ENCODE assay signal across 10 mouse cellular contexts in the genomic region with DNA sequence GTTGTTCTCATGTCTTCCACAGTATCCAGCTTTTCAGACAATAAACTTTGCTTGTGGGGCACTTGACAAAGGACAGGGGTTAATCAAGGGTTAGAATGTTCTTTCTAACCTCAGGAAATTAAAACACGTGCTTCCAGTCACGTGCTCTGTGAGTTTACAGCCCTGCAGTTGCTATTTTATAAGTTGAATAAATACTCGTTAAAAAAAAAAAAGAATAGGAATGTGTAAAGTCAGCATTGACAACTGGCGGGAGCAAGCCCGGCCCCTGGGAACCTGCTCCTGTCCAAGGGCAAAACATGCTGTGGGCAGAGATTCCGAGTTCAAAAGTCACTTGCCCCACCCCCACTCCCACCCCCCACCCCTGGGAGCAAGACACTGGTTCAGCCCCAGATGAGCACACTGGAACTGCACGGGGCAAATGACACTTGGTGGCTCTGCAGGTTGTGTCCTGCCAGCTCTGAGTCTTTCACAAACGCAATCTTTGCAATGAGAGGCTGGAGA.
DNase-seq lines count a peak whose midpoint lies in the region; ATAC-seq lines count a peak whose summit lies in the region.
"Had no signal": no experiment of that assay in that cellular context is flagged by ENCODE, and none has a peak within 500 bp of the region (broad histone marks: within the 10 kb centered on the region; RNA-seq: fewer than 3 reads in every experiment).

No protein-coding gene starts in this region.

- no peaks in the 10 kb centered on the region for H3K27me3 ChIP-seq in lung, embryonic 16.5 days (ENCODE audit: control insufficient read depth, insufficient read depth, low read depth, low read length)
- H3K27me3 ChIP-seq in heart, embryonic 15.5 days, result no peaks in the 10 kb centered on the region
- H3K27me3 ChIP-seq in splenic B cell, adult 2 months (ENCODE audit: control insufficient read depth, insufficient read depth, low read length, poor library complexity, severe bottlenecking), result no peaks in the 10 kb centered on the region
- H3K27me3 ChIP-seq: Patski had no signal

- no peak overlapping the region for H3K4me2 ChIP-seq in lung, embryonic 16.5 days (ENCODE audit: low read depth, low read length)
- H3K4me2 ChIP-seq in heart, embryonic 15.5 days, result no peak overlapping the region

- no peaks in the 10 kb centered on the region for H3K36me3 ChIP-seq in lung, embryonic 16.5 days (ENCODE audit: control insufficient read depth, insufficient read depth, low read length)
- H3K36me3 ChIP-seq in heart, embryonic 15.5 days, result no peaks in the 10 kb centered on the region
- H3K36me3 ChIP-seq in splenic B cell, adult 2 months (ENCODE audit: control insufficient read depth, insufficient read depth, low read length, poor library complexity, severe bottlenecking), result no peaks in the 10 kb centered on the region

- H3K27ac ChIP-seq in lung, embryonic 16.5 days (ENCODE audit: low read length), result 0 out of 2 replicates have a peak overlapping the region, but pooled peaks have one; percentile 38
- peak overlapping the region; percentile 23; the same call in 1 of the 2 replicates for H3K27ac ChIP-seq in heart, embryonic 15.5 days

- no peak for DNase-seq in lung, postnatal 14 days
- DNase-seq in kidney, postnatal 36 days, result peak; percentile 65 to 85
- peak; percentile 66 for DNase-seq in splenic B cell, adult 2 months (ENCODE audit: low read depth, low spot score)
- DNase-seq in left cerebral cortex, adult 18-20 months (ENCODE audit: low spot score in 2 of 2), result no peak
- no peak for DNase-seq in thymus, postnatal 10 days (ENCODE audit: low spot score in 2 of 2)
- DNase-seq in right cerebral cortex, postnatal 10 days (ENCODE audit: low spot score in 2 of 2), result no peak
- DNase-seq: cerebellum, adult 2 months had no signal

- H3K4me1 ChIP-seq in lung, embryonic 16.5 days (replicated peaks; ENCODE audit: control insufficient read depth, insufficient read depth, low read length), result peaks cover 18% of the 10 kb centered on the region
- peaks cover 31% of the 10 kb centered on the region for H3K4me1 ChIP-seq in heart, embryonic 15.5 days (replicated peaks)

- peak; percentile 61 for ATAC-seq in lung, embryonic 16.5 days (ENCODE audit: low read depth)
- ATAC-seq in heart, embryonic 15.5 days (replicated peaks; ENCODE audit: insufficient number of reproducible peaks, insufficient read depth, low FRiP score, low read depth), result 0 out of 2 replicates have a peak, but pooled peaks have one; percentile 17
- ATAC-seq: Patski had no signal

- WGBS in lung, embryonic 16.5 days, result 16% methylated on average over 8 of the region's 8 CpGs
- WGBS in heart, embryonic 15.5 days, result 33% methylated on average over 8 of the region's 8 CpGs

- no peak overlapping the region for H3K9ac ChIP-seq in lung, embryonic 16.5 days (ENCODE audit: low read length)
- no peak overlapping the region for H3K9ac ChIP-seq in heart, embryonic 15.5 days

- H3K9me3 ChIP-seq in lung, embryonic 16.5 days (ENCODE audit: control insufficient read depth, low read length), result no peaks in the 10 kb centered on the region
- H3K9me3 ChIP-seq in heart, embryonic 15.5 days (replicated peaks), result no peaks in the 10 kb centered on the region

- no peak overlapping the region for H3K4me3 ChIP-seq in lung, embryonic 16.5 days (ENCODE audit: low read length)
- H3K4me3 ChIP-seq in heart, embryonic 15.5 days, result no peak overlapping the region

Comparison
In these comparisons a context has a peak if more than half of its experiments do, and no peak if none do; other contexts are left out.
1. DNase-seq: peak in kidney, postnatal 36 days (2 of 2) and splenic B cell, adult 2 months (single experiment); none in lung, postnatal 14 days (single experiment), left cerebral cortex, adult 18-20 months (0 of 2), thymus, postnatal 10 days (0 of 2) and right cerebral cortex, postnatal 10 days (0 of 2).